Mouse (Mus musculus) heart, embryonic 16.5 days (tissue): ENCODE measurements around the gene Abcc3. TPM values are rescaled to one million over a fixed set of nuclear protein-coding genes. Genes with fewer than 3 reads are reported as not detected.
A peak's percentile ranks its signal among the peaks of the same experiment; 100 is the strongest.

Experiments
- ATAC-seq: fragments of 200-750 bp; cut with Nextera tagmentation; replicated peaks from 2 replicates; pipeline ENCODE4 v1.8.0; 2017; ENCODE audit warnings: moderate number of reproducible peaks; ENCODE audit not compliant: insufficient read depth, low FRiP score; ENCODE audit errors: extremely low read depth
- H3K27ac ChIP-seq: fragments of 300-500 bp; sonication (generic); 2 replicates; pipeline ENCODE4 v1.5.1; 2014; ENCODE audit warnings: mild to moderate bottlenecking, low read length, control low read depth, moderate library complexity
- H3K27me3 ChIP-seq: fragments of 300-500 bp; sonication (generic); 2 replicates; pipeline ENCODE4 v1.6.1; 2014; ENCODE audit warnings: low read length, mixed read lengths; ENCODE audit not compliant: control insufficient read depth, insufficient read depth
- H3K36me3 ChIP-seq: fragments of 300-500 bp; sonication (generic); 2 replicates; pipeline ENCODE4 v1.6.1; 2014; ENCODE audit not compliant: control insufficient read depth, insufficient read depth
- H3K4me1 ChIP-seq: fragments of 300-500 bp; sonication (generic); 2 replicates; pipeline ENCODE4 v1.6.1; 2014; ENCODE audit warnings: low read length, mixed read lengths; ENCODE audit not compliant: control insufficient read depth, insufficient read depth
- H3K4me2 ChIP-seq: fragments of 300-500 bp; sonication (generic); 2 replicates; pipeline ENCODE4 v1.6.1; 2014; ENCODE audit warnings: low read depth, mild to moderate bottlenecking, control low read depth, low read length
- H3K4me3 ChIP-seq: fragments of 300-500 bp; sonication (generic); 2 replicates; pipeline ENCODE4 v1.5.1; 2014; ENCODE audit warnings: mild to moderate bottlenecking, control low read depth, low read length
- H3K9ac ChIP-seq: fragments of 300-500 bp; sonication (generic); 2 replicates; pipeline ENCODE4 v1.6.1; 2014; ENCODE audit warnings: low read length, control low read depth
- H3K9me3 ChIP-seq: fragments of 300-500 bp; sonication (generic); replicated peaks from 2 replicates; pipeline ENCODE4 v1.6.1; 2016; ENCODE audit warnings: low read length; ENCODE audit not compliant: control insufficient read depth
- WGBS: fragments of 180-500 bp; shearing (Covaris S2); extraction: QIAGEN DNeasy Blood & Tissue Kit; methylation state at CpG from one replicate; pipeline ENCODE4 v1.1.7; 2014; 5-methylcytosine and 5-hydroxymethylcytosine counted together
- polyA plus RNA-seq: library from polyadenylated mRNA; unstranded; fragments of >200 nt; fragmentation: Nextera tagmentation; extraction: Ambion mirVana; gene quantifications from 2 replicates; pipeline ENCODE4 v1.2.1, GENCODE M21; 2015

The Abcc3 gene
- polyA plus RNA-seq, 1 experiment from 2014 or later: 1.1 TPM

GRCm38 (mm10) chr11:94391661-94392060, 1.1 kb downstream of the Abcc3 start:
- WGBS: 82% methylated on average over 10 of the region's 10 CpGs
- no peak overlapping the region for H3K4me2 ChIP-seq
- 0 out of 2 replicates have a peak, but pooled peaks cover 9% of the 10 kb centered on the region for H3K27me3 ChIP-seq
- no peak overlapping the region for H3K9ac ChIP-seq
- H3K36me3 ChIP-seq: no peaks in the 10 kb centered on the region
- H3K27ac ChIP-seq: no peak overlapping the region
- H3K9me3 ChIP-seq: no peaks in the 10 kb centered on the region
- peaks cover 2% of the 10 kb centered on the region; the same call in 1 of the 2 replicates for H3K4me1 ChIP-seq
- ATAC-seq: no peak
- H3K4me3 ChIP-seq: no peak overlapping the region

- no peak for ATAC-seq
- Histone ChIP-seq H3K36me3 (no peaks in the 10 kb centered on the region), H3K9me3 (no peaks in the 10 kb centered on the region), H3K9ac (no peak overlapping the region), H3K27ac (no peak overlapping the region), H3K4me1 (peaks cover 9% of the 10 kb centered on the region), H3K4me3 (no peak overlapping the region), H3K4me2 (no peak overlapping the region), H3K27me3 (0 out of 2 replicates have a peak, but pooled peaks cover 9% of the 10 kb centered on the region)
- 84% methylated on average over 6 of the region's 6 CpGs for WGBS
Observed at GRCm38 (mm10) chr11:94390825-94391224, 2.0 kb downstream of the Abcc3 start.

DNA sequence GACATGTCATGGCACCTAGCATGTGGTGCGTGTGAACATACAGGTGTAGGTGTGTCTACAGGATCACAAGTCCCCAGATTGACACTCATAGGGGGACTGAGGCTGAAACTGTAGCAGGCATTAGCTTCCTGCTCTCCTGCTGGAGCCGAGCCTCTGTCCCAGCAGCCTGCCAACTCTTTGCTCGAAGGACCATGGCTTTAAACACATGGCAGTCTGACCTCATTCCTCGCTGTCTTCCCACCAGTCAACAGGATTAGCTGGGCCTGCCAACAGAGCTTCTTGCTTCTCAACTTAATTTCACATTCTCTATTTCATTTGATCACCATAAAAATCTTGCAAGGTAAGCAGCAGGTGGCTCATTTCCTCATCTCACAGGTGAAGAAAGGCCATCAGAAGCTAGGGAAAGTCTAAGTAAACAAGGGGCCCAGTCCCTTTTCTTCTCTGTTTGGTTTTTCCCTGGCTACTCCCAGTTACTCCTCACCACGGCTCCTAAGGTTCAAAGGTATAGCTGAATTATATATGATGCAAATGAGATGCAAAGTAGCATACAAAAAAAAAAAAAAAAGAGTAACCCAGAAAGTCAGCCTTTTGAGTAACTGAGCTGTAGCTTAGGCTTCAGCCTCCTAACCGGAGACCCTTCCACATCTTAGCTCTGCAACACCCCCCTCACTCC, 2.9 kb downstream of the Abcc3 start:
- Histone ChIP-seq H3K36me3 (no peaks in the 10 kb centered on the region), H3K4me2 (no peak overlapping the region), H3K4me3 (no peak overlapping the region), H3K27ac (no peak overlapping the region), H3K4me1 (peaks cover 10% of the 10 kb centered on the region), H3K9me3 (no peaks in the 10 kb centered on the region), H3K9ac (no peak overlapping the region), H3K27me3 (0 out of 2 replicates have a peak, but pooled peaks cover 9% of the 10 kb centered on the region)
- WGBS: 65% methylated on average over 6 of the region's 6 CpGs
- ATAC-seq: no peak

DNA sequence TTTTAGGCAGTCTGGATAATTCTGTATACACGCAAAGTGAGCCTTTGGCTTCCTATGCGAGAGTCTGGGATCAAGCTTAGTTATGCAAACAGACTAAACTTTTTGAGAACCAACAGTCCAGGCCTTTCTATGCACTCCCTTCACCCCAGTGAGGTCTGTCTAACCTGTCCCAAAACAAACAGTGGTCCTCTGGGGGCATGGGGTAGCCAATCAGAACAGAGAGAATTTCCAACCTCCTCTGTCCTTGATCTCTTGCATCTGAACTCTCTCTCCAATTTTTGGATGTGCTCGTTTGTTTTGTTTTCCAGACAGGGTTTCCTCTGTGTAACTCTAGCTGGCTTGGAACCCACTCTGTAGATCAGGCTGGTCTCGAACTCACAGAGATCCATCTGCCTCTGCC, 3.8 kb downstream of the Abcc3 start:
- Histone ChIP-seq H3K4me2 (no peak overlapping the region), H3K27me3 (0 out of 2 replicates have a peak, but pooled peaks cover 9% of the 10 kb centered on the region), H3K36me3 (no peaks in the 10 kb centered on the region), H3K9ac (no peak overlapping the region), H3K4me3 (no peak overlapping the region), H3K4me1 (peaks cover 10% of the 10 kb centered on the region), H3K27ac (no peak overlapping the region), H3K9me3 (no peaks in the 10 kb centered on the region)
- no peak for ATAC-seq
- 77% methylated on average over 4 of the region's 4 CpGs for WGBS

GRCm38 (mm10) chr11:94387756-94388155, 5.0 kb downstream of the Abcc3 start:
- Histone ChIP-seq H3K4me1 (peaks cover 10% of the 10 kb centered on the region), H3K4me2 (no peak overlapping the region), H3K4me3 (no peak overlapping the region), H3K9ac (no peak overlapping the region), H3K9me3 (no peaks in the 10 kb centered on the region), H3K27me3 (0 out of 2 replicates have a peak, but pooled peaks cover 9% of the 10 kb centered on the region), H3K27ac (no peak overlapping the region), H3K36me3 (no peaks in the 10 kb centered on the region)
- WGBS: 67% methylated on average over 4 of the region's 4 CpGs
- ATAC-seq: no peak

GRCm38 (mm10) chr11:94385977-94386771, 6.6 kb downstream of the Abcc3 start:
- ATAC-seq: 0 out of 2 replicates have a peak, but pooled peaks have one; percentile 23
- 0 out of 2 replicates have a peak, but pooled peaks cover under 1% of the 10 kb centered on the region for H3K27me3 ChIP-seq
- 0 out of 2 replicates have a peak overlapping the region, but pooled peaks have one; percentile 19 for H3K27ac ChIP-seq
- H3K4me3 ChIP-seq: no peak overlapping the region
- H3K9me3 ChIP-seq: no peaks in the 10 kb centered on the region
- peaks cover 9% of the 10 kb centered on the region for H3K4me1 ChIP-seq
- 15% methylated on average over 12 of the region's 12 CpGs for WGBS
- H3K36me3 ChIP-seq: no peaks in the 10 kb centered on the region
- peak overlapping the region; percentile 40 for H3K4me2 ChIP-seq
- peak overlapping the region; percentile 17; the same call in 1 of the 2 replicates for H3K9ac ChIP-seq

GRCm38 (mm10) chr11:94379736-94380135, 13.1 kb downstream of the Abcc3 start:
- no peak overlapping the region for H3K4me3 ChIP-seq
- no peaks in the 10 kb centered on the region for H3K9me3 ChIP-seq
- H3K9ac ChIP-seq: no peak overlapping the region
- H3K4me2 ChIP-seq: no peak overlapping the region
- H3K27me3 ChIP-seq: no peaks in the 10 kb centered on the region
- ATAC-seq: no peak
- no peaks in the 10 kb centered on the region for H3K4me1 ChIP-seq
- no peak overlapping the region for H3K27ac ChIP-seq
- WGBS: 60% methylated on average over 8 of the region's 8 CpGs
- no peaks in the 10 kb centered on the region for H3K36me3 ChIP-seq

- Histone ChIP-seq H3K9me3 (no peaks in the 10 kb centered on the region), H3K4me3 (no peak overlapping the region), H3K36me3 (no peaks in the 10 kb centered on the region), H3K27me3 (no peaks in the 10 kb centered on the region), H3K27ac (no peak overlapping the region), H3K9ac (no peak overlapping the region), H3K4me2 (no peak overlapping the region), H3K4me1 (no peaks in the 10 kb centered on the region)
- WGBS: 44% methylated on average over 2 of the region's 2 CpGs
- no peak for ATAC-seq
Observed at GRCm38 (mm10) chr11:94379061-94379460, 13.7 kb downstream of the Abcc3 start.
